28 mouse cellular contexts compared by ENCODE assay signal in the genomic region with DNA sequence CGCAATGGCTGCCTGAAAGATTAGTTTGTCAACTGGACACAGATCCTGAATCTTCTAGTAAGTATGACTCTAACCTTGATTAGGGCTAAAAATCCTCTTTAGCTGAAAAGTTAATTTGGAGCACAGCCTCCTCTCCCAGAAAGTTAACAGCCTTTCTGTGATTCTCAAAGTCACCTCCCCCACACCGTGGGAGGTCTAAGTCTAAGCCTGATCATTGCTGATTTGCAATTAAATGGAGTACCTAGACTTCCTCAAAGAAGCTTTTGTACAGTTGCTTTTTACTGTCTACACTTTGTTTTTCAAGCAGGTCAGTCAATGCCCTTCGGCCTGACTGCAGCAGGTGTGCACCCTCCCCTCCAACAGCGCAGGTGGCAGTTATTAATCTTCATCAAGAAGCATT. TPM values are rescaled to one million over a fixed set of nuclear protein-coding genes. Genes with fewer than 3 reads are reported as not detected.
"Had no signal": no experiment of that assay in that cellular context is flagged by ENCODE, and none has a peak within 500 bp of the region (broad histone marks: within the 10 kb centered on the region; RNA-seq: fewer than 3 reads in every experiment).

No protein-coding gene starts in this region.

- H3K4me3 ChIP-seq: heart, embryonic 10.5 days; heart, embryonic 12.5 days; hindbrain, embryonic 10.5 days; hindbrain, embryonic 12.5 days; intestine, embryonic 15.5 days; layer of hippocampus, adult 2 months; left cerebral cortex, adult 2 months; limb, embryonic 13.5 days; limb, embryonic 15.5 days; liver, embryonic 12.5 days had no signal

- H3K27ac ChIP-seq: heart, embryonic 10.5 days; hindbrain, embryonic 10.5 days; hindbrain, embryonic 12.5 days; hindbrain, embryonic 14.5 days; intestine, embryonic 15.5 days; layer of hippocampus, adult 2 months; left cerebral cortex, adult 2 months; limb, embryonic 13.5 days; limb, embryonic 15.5 days; liver, embryonic 12.5 days; liver, embryonic 14.5 days had no signal

- DNase-seq: gastrocnemius, postnatal 10 days; gastrocnemius, postnatal 25 days; heart, adult 18-20 months; heart, postnatal 10 days; heart, postnatal 4 days; kidney, adult 18-20 months; kidney, adult 8-10 months; kidney, postnatal 10 days; kidney, postnatal 25 days; kidney, postnatal 4 days; left cerebral cortex, postnatal 4 days had no signal

- H3K9ac ChIP-seq: heart, embryonic 12.5 days; hindbrain, embryonic 12.5 days; hindbrain, embryonic 14.5 days; intestine, embryonic 15.5 days; limb, embryonic 13.5 days; limb, embryonic 15.5 days; liver, embryonic 12.5 days; liver, embryonic 14.5 days had no signal

- H3K36me3 ChIP-seq: heart, embryonic 10.5 days; heart, embryonic 12.5 days; hindbrain, embryonic 10.5 days; hindbrain, embryonic 12.5 days; intestine, embryonic 15.5 days; limb, embryonic 13.5 days; limb, embryonic 15.5 days; liver, embryonic 12.5 days had no signal

- H3K27me3 ChIP-seq: heart, embryonic 12.5 days; hindbrain, embryonic 12.5 days; intestine, embryonic 15.5 days; limb, embryonic 13.5 days; limb, embryonic 15.5 days; liver, embryonic 12.5 days had no signal

- H3K9me3 ChIP-seq: heart, embryonic 12.5 days; intestine, embryonic 15.5 days; limb, embryonic 15.5 days; liver, embryonic 12.5 days had no signal

- H3K4me2 ChIP-seq: heart, embryonic 12.5 days; hindbrain, embryonic 12.5 days; hindbrain, embryonic 14.5 days; intestine, embryonic 15.5 days; limb, embryonic 13.5 days; limb, embryonic 15.5 days; liver, embryonic 12.5 days had no signal

- ATAC-seq: hindbrain, embryonic 16.5 days; inflammation-experienced regulatory T-cells, adult 6 months; intestine, embryonic 15.5 days; intestine, postnatal 0 days; liver, embryonic 12.5 days had no signal

- H3K4me1 ChIP-seq: heart, embryonic 10.5 days; heart, embryonic 12.5 days; hindbrain, embryonic 10.5 days; hindbrain, embryonic 12.5 days; intestine, embryonic 15.5 days; limb, embryonic 13.5 days; limb, embryonic 15.5 days; liver, embryonic 12.5 days had no signal

RNA-seq across cellular contexts. Expression of a gene that starts 34.3 kb away (rescaled TPM):
- total RNA-seq: granulocyte monocyte progenitor cell, adult 5-6 weeks had no signal
- polyA plus RNA-seq: hindbrain, embryonic 12.5 days; inflammation-experienced regulatory T-cells, adult 6 months; limb, embryonic 11.5 days; liver, embryonic 12.5 days had no signal
